Mouse (Mus musculus) liver, postnatal 0 days (tissue): ENCODE data around the gene Dmap1. TPM values are rescaled to one million over a fixed set of nuclear protein-coding genes. Genes with fewer than 3 reads are reported as not detected.
A peak's percentile ranks its signal among the peaks of the same experiment; 100 is the strongest.

Experiments used
- ATAC-seq: fragments of 200-750 bp; cut with Nextera tagmentation; 2 replicates; pipeline ENCODE4 v1.8.0; 2017; ENCODE audit warnings: mild to moderate bottlenecking, moderate library complexity
- DNase-seq: peaks from one replicate; pipeline ENCODE4 v3.0.0-alpha.2; 2016
- H3K27ac ChIP-seq: fragments of 300-500 bp; sonication (generic); 2 replicates; pipeline ENCODE4 v1.5.1; 2014; ENCODE audit warnings: antibody characterized with exemption, moderate library complexity, mild to moderate bottlenecking, low read depth
- H3K27me3 ChIP-seq: fragments of 300-500 bp; sonication (generic); 2 replicates; pipeline ENCODE4 v1.6.1; 2014; ENCODE audit warnings: low read length, control low read depth, mixed read lengths; ENCODE audit not compliant: insufficient read depth
- H3K36me3 ChIP-seq: fragments of 300-500 bp; sonication (generic); replicated peaks from 2 replicates; pipeline ENCODE4 v1.6.1; 2014; ENCODE audit warnings: mild to moderate bottlenecking, control low read depth, low read length, moderate library complexity, mixed read lengths; ENCODE audit not compliant: insufficient read depth
- H3K4me1 ChIP-seq: fragments of 300-500 bp; sonication (generic); 2 replicates; pipeline ENCODE4 v1.6.1; 2014; ENCODE audit warnings: antibody characterized with exemption, mild to moderate bottlenecking, control low read depth; ENCODE audit not compliant: insufficient read depth
- H3K4me2 ChIP-seq: fragments of 300-500 bp; sonication (generic); 2 replicates; pipeline ENCODE4 v1.6.1; 2014; ENCODE audit warnings: low read depth, mild to moderate bottlenecking, low read length, moderate library complexity, mixed read lengths
- H3K4me3 ChIP-seq: fragments of 300-500 bp; sonication (generic); 2 replicates; pipeline ENCODE4 v1.5.1; 2014; ENCODE audit warnings: low read depth, low read length
- H3K9ac ChIP-seq: fragments of 300-500 bp; sonication (generic); replicated peaks from 2 replicates; pipeline ENCODE4 v1.6.1; 2014; ENCODE audit warnings: mild to moderate bottlenecking, moderate library complexity
- H3K9me3 ChIP-seq: fragments of 300-500 bp; sonication (generic); 2 replicates; pipeline ENCODE4 v1.6.1; 2016; ENCODE audit warnings: mild to moderate bottlenecking, control low read depth, low read length, mixed read lengths
- CTCF ChIP-seq: sonication (generic); IDR thresholded peaks from 2 replicates; pipeline ENCODE4 v1.5.1; 2016; ENCODE audit warnings: antibody characterized with exemption, low read depth
- EP300 ChIP-seq: IDR thresholded peaks from 2 replicates; pipeline ENCODE4 v1.6.1; 2016; ENCODE audit warnings: antibody characterized with exemption, low read depth, mild to moderate bottlenecking
- WGBS: fragments of 180-500 bp; shearing (Covaris S2); extraction: QIAGEN DNeasy Blood & Tissue Kit; methylation state at CpG from one replicate; pipeline ENCODE4 v1.1.7; 2014; ENCODE audit not compliant: insufficient replicate concordance; 5-methylcytosine and 5-hydroxymethylcytosine counted together
- polyA plus RNA-seq: library from polyadenylated mRNA; unstranded; fragments of >200 nt; fragmentation: Nextera tagmentation; extraction: Ambion mirVana; gene quantifications from 2 replicates; pipeline ENCODE4 v1.2.1, GENCODE M21; 2015

The Dmap1 gene
- polyA plus RNA-seq, 1 experiment from 2014 or later, result 14.6 TPM

- H3K4me3 ChIP-seq, result no peak overlapping the region
- no peak for DNase-seq
- no peaks in the 10 kb centered on the region for H3K27me3 ChIP-seq
- H3K36me3 ChIP-seq, result no peaks in the 10 kb centered on the region
- H3K4me2 ChIP-seq, result no peak overlapping the region
- no peak overlapping the region for H3K27ac ChIP-seq
- no peaks in the 10 kb centered on the region for H3K9me3 ChIP-seq
- no peak overlapping the region for H3K9ac ChIP-seq
- H3K4me1 ChIP-seq, result peaks cover 6% of the 10 kb centered on the region
- ATAC-seq, result no peak
- 61% methylated on average over 4 of the region's 4 CpGs for WGBS
- TF ChIP-seq EP300 (no peak), CTCF (no peak)
Observed at GRCm38 (mm10) chr4:117686354-117686753, 4.3 kb upstream of the Dmap1 start.

GRCm38 (mm10) chr4:117683048-117683768, 1.1 kb upstream of the Dmap1 start:
- DNase-seq (no peak), ATAC-seq (no peak)
- H3K9me3 ChIP-seq, result no peaks in the 10 kb centered on the region
- H3K4me3 ChIP-seq, result no peak overlapping the region
- WGBS, result 64% methylated on average over 6 of the region's 6 CpGs
- no peak for TF ChIP-seq CTCF
- no peak for TF ChIP-seq EP300
- peaks cover 13% of the 10 kb centered on the region; the same call in 1 of the 2 replicates for H3K36me3 ChIP-seq
- H3K27ac ChIP-seq, result no peak overlapping the region
- H3K9ac ChIP-seq, result no peak overlapping the region
- H3K4me2 ChIP-seq, result no peak overlapping the region
- H3K27me3 ChIP-seq, result no peaks in the 10 kb centered on the region
- H3K4me1 ChIP-seq, result peaks cover 10% of the 10 kb centered on the region

- Histone ChIP-seq H3K4me1 (peaks cover 10% of the 10 kb centered on the region), H3K4me3 (peak overlapping the region; percentile 80), H3K27me3 (no peaks in the 10 kb centered on the region), H3K9ac (peak overlapping the region; percentile 76), H3K4me2 (peak overlapping the region; percentile 95), H3K9me3 (no peaks in the 10 kb centered on the region), H3K27ac (peak overlapping the region; percentile 19; the same call in 1 of the 2 replicates), H3K36me3 (peaks cover 18% of the 10 kb centered on the region; the same call in 1 of the 2 replicates)
- TF ChIP-seq CTCF (no peak), EP300 (0 out of 2 replicates have a peak, but pooled peaks have one; percentile 7)
- ATAC-seq (no peak), DNase-seq (no peak)
Observed at GRCm38 (mm10) chr4:117682463-117682862, 390 bp upstream of the Dmap1 start.

- Histone ChIP-seq H3K4me2 (peak overlapping the region; percentile 95), H3K9ac (0 out of 2 replicates have a peak overlapping the region, but pooled peaks have one; percentile 9), H3K27me3 (no peaks in the 10 kb centered on the region), H3K9me3 (no peaks in the 10 kb centered on the region), H3K27ac (no peak overlapping the region), H3K36me3 (peaks cover 30% of the 10 kb centered on the region), H3K4me3 (peak overlapping the region; percentile 80), H3K4me1 (peaks cover 10% of the 10 kb centered on the region)
- ATAC-seq, result no peak
- no peak for TF ChIP-seq EP300
- TF ChIP-seq CTCF, result peak; percentile 47
- WGBS, result 76% methylated on average over 6 of the region's 6 CpGs
- DNase-seq, result no peak
Observed at GRCm38 (mm10) chr4:117680963-117681362, 1.1 kb downstream of the Dmap1 start.

- no peak overlapping the region for H3K4me2 ChIP-seq
- ATAC-seq (no peak; the same call in 1 of the 2 replicates), DNase-seq (peak; percentile 83)
- WGBS, result 25% methylated on average over 3 of the region's 3 CpGs
- no peak overlapping the region for H3K9ac ChIP-seq
- no peak overlapping the region for H3K27ac ChIP-seq
- no peaks in the 10 kb centered on the region for H3K9me3 ChIP-seq
- H3K36me3 ChIP-seq, result peaks cover 51% of the 10 kb centered on the region
- H3K4me1 ChIP-seq, result peaks cover 8% of the 10 kb centered on the region
- H3K4me3 ChIP-seq, result no peak overlapping the region
- TF ChIP-seq EP300 (no peak), CTCF (peak; percentile 92)
- no peaks in the 10 kb centered on the region for H3K27me3 ChIP-seq
Observed at GRCm38 (mm10) chr4:117676903-117677302, 5.2 kb downstream of the Dmap1 start.

GRCm38 (mm10) chr4:117673901-117674300, 8.2 kb downstream of the Dmap1 start:
- 90% methylated on average over 3 of the region's 3 CpGs for WGBS
- Histone ChIP-seq H3K4me1 (no peaks in the 10 kb centered on the region), H3K36me3 (peaks cover 44% of the 10 kb centered on the region), H3K27me3 (no peaks in the 10 kb centered on the region), H3K4me2 (no peak overlapping the region), H3K4me3 (no peak overlapping the region), H3K9ac (no peak overlapping the region), H3K9me3 (no peaks in the 10 kb centered on the region), H3K27ac (no peak overlapping the region)
- ATAC-seq (no peak), DNase-seq (no peak)
- TF ChIP-seq CTCF (no peak), EP300 (no peak)
